Mouse (Mus musculus) kidney, adult 18-20 months (tissue): ENCODE results near the gene Ppp1r18.

Source experiments
- DNase-seq: peaks from one replicate; pipeline ENCODE4 v3.0.0; 2021

Gene Ppp1r18

DNA sequence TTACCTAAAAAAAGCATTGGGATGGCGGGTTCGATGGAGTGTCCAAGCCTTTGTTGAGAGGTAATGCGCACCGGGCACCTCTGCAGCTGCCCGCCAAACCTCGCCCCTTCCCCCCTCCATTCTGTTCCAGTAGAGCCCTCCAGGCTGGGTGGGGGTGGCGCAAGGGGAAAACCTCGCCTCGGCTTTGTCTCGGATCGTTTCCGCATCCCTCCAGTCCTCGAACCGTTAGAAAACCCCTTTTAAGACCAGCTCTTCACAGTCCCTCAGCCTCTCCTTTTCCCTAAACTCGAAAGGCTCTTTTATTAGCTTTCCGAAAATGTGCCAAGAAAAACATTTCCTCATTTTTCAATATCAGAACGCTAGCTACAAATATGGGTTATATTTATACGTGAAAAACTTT, 27.9 kb upstream of the Ppp1r18 start:
- peak; percentile 45 for DNase-seq

DNA sequence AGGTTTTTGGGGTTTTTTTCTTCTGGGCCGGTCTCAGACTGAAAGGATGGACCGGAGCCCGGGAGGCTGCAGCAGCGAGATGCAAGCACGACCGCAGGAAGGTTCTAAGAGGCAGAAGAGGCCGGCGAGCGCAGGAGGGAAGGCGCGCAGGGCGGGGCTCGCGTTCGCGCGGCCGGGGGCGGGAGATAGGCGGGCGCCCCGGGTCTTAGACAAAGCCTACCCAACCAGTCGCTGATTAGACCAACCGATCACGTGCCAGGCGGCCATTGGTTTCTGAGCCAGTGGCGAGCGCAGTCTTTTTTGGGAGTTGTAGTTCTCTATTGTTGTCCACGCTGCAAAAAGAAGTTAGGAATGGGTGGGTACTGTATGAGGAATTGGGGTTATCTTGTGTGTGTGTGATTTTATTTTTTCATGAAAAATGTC, 27.3 kb upstream of the Ppp1r18 start, which contains the start of gene Tubb5:
Tubb5 (minus strand) TSS at position 185 of the 423 bp plus-strand sequence.
- peak; percentile 96 for DNase-seq

DNA sequence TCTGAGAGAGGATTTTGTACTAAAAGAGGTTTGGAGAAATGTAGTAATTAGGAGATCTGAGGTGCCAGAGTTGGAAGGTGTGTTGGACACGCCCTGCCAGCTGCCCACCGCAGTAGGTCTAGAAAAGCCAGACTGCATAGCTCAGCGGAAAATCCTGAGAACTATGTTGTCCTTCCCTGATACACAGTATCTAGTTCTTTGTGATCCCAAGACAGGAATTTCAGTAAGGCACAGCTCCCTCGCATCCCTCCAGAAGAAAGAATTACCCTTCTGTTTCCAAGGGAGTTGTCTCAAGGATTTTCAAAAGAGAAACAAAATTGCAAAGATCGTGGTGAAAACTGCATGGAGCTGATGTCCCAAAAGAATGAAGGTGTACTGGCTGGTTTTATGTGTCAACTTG, 26.8 kb upstream of the Ppp1r18 start:
- peak; percentile 6 for DNase-seq

DNA sequence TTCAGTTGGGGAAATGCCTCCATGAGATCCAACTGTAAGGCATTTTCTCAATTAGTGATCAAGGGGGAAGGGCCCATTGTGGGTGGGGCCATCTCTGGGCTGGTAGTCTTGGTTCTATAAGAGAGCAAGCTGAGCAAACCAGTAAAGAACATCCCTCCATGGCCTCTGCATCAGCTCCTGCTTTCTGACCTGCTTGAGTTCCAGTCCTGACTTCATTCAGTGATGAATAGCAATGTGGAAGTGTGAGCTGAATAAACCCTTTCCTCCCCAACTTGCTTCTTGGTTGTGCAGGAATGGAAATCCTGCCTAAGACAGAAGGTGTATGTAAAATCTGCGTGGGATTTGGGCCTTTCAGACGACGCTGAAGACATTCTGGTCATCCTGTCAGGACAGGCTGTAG, 26.4 kb upstream of the Ppp1r18 start:
- peak; percentile 4 for DNase-seq

DNA sequence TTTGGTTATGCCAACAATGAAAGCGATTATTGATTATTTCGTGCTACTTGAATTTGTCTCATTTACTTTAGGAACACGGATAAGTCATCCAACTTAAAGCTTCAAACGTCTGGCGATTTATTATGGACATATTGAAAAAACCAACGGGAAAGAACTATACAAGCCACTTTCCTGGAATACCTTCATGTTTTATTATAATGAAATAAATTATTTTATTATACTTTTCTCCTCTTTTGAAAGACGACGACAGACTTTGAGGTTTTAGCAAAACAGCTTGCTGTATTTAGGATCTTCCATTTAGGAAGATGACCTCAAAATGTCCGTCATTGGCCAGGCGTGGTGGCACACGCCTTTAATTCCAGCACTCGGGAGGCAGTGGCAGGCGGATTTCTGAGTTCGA, 24.8 kb upstream of the Ppp1r18 start:
- DNase-seq, result no peak

DNA sequence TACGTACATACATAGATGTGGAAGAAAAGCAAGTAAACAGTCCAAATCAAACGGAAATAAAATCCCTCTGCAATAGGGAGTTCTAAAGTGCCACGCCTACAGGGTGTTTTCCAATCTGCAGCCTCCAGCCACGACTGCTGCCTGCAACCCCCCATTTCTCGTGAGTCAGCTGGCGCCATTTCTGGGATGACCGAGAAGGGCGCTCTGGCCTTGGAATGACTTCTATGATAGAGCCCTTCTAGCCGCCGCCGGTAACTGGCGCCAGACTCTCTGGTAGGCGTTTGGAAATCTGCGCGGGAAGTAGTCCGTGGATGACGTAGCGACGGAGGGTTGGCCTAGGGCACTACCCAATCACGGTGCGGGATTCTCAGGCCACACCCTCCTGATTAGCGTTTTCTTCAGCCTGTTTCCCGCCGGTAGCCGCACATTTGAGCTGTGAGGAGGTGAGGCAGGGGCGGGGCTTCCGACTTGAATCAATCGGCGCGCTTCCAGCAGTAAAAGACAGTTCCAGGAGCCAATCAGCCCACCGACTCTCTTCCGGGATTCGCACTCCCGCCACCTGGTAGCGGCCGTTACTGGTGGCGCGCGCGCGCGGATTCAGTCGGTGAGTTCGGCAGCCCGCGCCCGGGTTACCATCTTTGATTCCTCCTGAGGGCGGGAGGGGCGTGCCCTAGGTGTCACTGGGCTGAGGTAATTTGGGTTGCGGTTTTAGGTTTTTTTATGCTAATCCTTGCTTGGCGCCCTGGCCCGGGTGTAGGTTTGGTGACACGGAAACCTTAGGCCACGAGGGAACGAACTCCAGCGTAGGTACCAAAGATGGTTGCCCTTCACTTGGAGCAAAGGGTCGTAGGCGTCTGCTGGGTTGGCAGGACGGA, 24.1 kb upstream of the Ppp1r18 start, which contains the start of gene Mdc1:
Mdc1 (plus strand) TSS at position 440 of the 875 bp plus-strand sequence.
- DNase-seq, result peak; percentile 99

DNA sequence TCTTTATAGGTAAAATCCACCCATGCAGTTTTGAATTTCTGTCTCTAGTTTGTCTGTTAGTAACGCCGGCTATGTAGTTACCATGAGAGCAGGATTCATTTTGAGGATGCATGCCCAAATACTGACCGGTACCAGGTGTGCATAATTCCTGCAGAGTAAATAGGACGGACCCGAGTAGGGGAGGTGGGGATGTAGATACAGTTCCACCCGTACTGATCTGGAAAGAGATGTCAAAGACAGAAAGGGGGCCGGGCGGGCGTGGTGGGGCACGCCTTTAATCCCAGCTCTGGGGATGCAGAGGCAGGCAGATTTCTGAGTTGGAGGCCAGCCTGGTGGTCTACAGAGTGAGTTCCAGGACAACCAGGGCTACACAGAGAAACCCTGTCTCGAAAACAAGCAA, 23.4 kb upstream of the Ppp1r18 start:
- no peak for DNase-seq

DNA sequence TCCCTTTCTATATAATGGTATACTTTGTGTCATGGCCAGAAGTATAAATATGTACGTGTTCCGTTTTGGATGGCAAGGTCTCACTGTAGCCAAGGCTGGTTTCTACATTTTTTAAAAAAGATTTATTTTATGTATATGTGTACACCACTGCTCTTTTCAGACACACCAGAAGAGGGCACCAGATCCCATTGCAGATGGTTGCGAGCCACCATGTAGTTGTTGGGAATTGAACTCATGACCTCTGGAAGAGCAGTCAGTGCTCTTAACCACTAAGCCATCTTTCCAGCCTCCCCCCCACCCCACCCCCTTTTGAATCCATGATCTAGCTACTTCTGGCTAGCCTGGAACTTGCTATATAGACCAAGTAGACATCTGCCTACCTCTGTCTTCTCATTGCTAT, 21.9 kb upstream of the Ppp1r18 start:
- DNase-seq, result no peak

DNA sequence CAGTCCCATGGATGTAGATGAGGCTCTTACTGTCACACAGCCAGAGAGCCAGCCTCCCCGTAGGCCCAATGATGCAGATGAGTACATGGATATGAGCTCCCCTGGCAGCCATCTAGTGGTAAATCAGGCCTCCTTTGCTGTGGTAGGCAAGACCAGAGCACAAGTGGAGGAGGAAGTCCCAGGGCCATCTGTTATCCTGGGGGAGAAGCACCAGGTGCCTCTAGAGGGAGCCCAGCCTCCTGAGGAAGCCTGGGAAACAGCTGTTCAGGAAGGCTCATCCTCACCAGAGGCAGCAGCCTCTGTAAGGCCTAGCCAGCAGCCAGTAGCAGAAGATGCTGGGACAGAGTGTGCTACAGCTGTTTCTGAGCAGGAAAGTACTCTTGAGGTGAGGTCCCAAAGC, 17.3 kb upstream of the Ppp1r18 start:
- peak; percentile 6 for DNase-seq

DNA sequence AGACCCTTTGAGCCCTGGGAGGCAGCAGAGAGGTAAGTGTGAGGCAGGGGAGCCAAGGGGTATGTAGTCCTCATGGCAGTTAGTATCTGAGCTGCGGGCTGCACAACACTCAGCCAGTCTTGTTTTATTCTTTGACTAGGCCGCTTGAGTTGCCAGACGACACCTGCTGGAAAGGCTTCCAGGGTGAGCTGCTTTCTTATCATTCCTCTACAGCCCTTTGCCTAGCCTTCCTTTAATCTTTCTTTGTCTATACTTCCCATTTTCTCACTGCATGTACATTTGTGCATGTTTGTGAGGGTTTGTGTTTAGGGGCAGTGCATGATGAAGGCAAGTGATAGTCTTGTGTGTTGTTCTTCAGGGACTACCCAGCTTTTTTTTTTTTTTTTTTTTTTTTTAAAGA, 14.4 kb upstream of the Ppp1r18 start:
- DNase-seq, result no peak

DNA sequence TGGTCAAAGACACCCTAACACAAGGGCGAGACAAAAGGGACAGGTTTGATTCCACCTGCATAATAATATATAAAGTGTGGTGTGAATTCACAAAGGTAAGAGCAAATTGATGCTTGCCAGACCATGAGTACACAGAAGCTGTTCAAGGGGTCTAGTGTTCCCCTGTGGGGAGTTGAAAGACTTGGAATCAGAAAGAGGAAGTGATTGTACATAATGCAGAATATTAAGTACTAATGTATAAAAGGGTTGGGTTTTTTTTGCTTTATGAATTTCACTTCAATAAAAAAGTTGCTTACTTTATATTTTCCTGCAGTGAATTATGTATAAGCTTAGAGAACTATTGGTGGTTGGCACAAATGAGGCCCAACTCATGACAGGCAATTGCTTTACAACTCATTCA, 6.0 kb upstream of the Ppp1r18 start:
- no peak for DNase-seq

DNA sequence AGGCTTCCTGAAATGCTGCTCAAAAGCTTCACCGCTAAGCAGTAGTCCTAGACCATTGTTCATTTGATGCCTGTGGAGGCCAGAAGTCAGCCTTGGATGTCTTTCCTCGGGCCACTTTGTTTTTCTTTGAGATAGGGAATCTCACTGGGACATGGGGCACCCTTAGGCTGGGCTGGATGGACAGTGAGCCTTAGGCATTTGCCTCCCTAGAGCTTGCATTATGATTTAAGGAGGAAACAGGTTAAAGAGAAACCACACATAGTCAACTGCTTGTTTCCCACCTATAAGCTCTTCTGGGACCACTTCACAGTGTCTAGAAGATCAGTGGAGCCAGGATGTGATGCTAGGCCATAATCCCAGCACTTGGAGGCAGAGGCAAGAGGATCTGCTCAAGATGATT, 5.6 kb upstream of the Ppp1r18 start:
- DNase-seq, result no peak

DNA sequence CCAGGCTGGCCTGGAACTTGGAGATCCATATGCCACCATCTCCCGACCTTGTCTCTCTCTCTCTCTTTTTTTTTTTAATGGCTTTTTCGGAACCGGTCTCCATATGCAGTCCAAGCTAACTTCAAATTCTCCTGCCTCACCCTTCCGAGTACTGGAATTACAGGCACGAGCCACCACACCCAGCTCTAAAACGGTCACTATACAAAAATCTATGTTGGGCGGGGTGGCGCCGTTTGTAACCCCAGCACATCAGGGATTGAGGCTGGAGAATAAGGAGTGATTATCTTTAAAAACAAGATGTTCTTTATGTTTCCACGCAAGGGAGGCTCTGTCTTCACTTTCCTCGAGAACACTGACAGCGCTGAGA, 4.6 kb upstream of the Ppp1r18 start:
- no peak for DNase-seq

DNA sequence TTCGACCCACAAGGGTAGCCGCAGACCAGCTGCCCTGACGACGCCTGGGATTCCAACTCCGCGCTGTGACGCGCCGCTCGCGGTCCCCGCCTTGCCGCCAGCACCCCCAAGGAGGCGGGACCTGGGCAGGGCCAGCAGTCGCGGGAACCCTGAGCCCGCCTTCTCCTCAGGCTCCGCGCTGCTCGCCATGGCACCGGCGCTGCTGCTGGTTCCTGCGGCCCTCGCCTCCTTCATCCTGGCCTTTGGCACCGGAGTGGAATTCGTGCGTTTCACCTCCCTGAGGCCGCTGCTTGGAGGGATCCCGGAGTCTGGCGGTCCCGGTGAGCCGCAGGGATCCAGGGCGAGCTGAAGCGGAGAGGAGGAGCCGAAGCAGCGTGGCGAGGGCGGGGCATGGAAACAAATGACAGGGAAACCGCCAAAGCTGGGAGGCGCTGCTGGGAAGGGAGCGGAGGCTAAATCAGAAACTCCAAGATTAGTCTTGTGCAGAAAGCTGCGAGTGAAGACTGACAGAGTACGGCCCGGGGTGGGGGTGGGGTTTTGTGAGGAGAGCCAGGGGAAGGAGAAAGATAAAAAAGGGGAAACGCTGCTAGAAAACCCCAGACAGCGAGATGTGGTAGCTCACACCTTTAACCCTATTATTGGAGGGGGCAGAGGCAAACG, 4.1 kb upstream of the Ppp1r18 start, which contains the start of gene Nrm:
Nrm (plus strand) TSS at position 121 of the 660 bp plus-strand sequence.
- peak; percentile 95 for DNase-seq

DNA sequence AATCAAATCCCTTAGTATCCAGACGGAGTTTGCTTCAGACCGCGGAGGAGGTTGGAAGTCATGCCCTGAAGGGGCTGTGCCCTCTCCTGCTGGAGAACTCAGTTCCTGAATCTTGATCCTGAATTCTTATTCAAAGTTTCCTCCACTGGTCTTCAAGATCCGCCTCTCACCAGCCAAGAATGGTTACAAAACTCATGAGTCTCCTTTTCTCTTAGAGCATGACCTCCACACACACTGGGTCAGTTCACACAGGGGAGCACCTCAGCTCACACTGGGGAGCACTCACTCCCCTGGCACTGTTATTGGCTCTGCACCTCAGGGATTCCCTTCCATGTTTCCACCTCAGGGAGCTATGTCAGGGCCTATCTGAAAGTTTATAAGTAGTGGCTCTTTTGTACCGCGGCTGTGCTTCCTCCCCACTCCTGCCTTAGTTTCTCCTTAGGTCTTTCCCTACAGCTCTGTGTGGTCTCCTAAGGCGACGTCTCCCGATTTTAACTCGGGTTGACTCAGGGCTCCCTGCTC, 500 bp upstream of the Ppp1r18 start:
- no peak for DNase-seq

DNA sequence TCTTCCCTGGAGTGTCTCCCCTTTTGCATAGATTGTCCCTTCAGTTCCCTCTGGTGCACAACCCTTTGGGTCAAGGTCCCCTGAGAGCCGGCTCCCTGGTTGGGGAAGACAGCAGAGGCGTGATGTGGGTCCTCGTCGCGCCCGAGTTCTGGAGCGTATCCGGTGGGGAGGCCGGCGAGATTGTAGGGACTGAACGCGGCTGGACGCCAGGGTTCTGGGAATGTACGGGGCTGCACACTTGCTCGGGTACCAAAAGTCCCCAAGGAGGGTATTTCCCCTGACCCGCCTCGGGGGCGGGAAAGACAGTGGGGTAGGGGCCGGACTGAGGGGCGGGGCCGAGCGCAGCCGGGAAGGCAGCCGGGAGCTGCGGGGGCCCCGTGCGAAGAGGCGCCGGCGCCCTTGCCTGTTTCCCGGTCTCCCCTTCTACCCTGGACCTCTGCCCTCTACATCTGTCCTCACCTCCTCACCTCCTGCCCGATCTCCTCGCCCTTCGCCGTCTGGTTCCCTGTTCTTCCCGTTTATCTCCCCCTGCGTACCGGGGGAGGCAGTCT, 963 bp downstream of the Ppp1r18 start:
- no peak for DNase-seq

DNA sequence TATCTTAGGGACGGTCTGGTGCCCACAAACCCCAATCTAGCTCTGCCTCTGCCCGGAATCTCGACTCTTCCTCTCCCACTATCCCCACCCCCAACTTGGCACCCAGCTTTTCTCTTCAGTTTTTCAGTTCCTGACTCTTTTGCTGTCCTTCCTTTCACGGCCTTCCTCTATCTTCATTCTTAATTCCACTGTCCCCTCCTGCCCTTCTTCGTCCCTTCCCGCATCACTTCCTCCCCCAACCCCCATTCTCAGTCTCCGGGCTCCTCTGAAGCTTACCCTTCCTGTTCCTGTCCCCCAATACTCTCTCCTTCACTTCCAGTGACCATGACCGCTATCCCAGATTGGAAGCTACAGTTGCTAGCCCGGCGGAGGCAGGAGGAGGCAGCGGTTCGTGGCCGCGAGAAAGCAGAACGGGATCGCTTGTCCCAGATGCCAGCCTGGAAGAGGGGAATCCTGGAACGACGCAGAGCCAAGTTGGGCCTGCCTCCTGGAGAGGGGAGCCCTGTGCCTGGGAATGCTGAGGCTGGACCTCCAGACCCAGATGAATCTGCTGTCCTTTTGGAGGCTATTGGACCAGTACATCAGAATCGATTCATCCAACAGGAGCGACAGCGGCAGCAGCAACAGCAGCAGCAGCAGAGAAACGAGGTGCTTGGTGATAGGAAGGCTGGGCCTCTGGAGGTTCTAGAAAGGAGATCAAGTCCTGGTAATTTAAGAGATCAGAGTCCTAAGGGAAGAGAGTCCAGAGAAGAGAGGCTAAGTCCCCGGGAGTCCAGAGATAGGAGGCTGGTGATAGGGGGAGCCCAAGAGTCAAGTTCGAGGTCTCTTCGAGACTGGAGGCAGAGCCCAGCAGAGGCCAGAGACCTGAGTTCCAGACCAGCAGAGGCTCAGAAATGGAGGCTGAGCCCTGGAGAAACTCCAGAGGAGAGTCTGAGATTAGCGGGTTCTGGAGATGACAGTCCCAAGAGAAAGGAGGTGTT, 1.8 kb downstream of the Ppp1r18 start:
- DNase-seq, result peak; percentile 52

DNA sequence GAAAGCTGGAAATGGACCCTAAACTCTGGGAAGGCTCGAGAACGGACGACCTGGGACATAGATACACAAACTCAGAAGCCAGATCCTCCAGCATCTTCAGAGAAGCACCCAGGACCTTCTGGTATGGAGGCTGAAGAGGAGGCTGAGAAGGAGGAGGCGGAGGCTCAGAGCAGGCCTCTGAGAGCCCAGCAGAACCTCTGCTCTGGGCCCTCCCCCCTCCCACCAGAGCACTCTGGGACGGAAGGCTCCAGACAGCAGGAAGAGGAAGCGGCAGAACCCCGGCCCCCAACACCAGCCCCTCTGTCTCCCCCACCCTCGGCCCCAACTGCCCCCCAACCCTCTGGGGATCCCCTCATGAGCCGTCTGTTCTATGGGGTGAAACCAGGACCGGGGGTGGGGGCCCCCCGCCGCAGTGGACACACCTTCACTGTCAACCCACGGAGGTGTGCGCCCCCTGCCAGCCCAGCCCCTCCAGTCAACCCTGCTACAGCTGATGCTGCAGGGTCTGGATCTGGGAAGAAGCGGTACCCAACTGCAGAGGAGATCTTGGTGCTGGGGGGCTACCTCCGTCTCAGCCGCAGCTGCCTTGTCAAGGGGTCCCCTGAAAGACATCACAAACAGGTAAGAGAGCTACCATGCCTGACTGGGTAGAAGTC, 2.9 kb downstream of the Ppp1r18 start:
- DNase-seq, result peak; percentile 26

DNA sequence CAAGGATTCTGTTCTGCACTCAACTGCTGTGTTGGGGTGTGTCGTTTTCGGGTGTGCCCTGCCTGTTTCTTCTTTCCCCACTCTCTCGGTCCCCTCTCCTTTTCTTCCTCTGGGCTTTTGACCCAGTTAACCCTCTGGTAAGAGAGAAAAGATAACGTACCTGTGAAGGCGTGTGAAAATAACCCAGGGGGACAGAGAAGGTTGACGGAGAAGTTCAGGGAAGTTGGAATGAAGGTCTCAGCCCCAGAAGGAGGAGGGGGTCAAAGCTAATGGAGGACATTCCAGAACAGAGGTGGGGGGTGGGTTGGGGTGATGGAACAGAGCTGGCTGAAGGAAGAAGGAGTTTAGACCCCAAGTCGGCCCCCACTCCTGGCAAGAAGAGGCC, 3.6 kb downstream of the Ppp1r18 start:
- DNase-seq, result no peak

DNA sequence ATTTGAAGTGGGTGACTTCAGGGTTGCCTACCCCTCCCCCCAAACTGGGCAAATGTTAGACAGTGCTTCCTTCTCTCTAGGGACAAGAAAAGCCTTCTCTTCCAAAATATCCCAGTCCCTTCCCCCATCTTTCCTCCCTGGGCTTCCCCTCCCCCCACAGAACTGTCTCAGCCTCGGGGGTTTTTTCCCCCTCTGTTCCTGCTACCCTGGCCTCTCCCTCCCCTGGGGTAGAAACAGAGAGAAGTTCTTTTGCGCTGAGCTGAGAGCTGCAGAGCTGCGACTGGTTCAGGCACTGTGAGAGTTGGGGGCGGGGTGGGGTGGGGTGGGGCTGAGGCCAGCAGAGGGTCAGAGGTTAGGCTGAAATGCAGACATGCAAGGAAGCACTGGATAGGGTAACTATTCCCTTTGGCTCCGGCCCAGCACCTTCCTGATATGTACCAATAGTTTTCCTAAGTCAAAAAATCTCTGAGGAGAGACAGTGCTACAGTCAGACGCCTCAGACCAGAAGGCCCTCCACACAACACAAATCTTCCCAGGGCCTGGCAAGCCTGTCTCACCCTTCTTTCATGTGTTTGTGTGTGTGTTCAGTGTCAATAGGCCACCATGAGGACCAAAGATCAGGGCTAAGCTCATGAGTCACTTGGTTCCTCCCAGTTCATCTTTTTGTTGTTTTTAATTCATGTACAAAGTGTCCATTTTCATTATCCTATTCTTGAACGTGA, 4.1 kb downstream of the Ppp1r18 start:
- DNase-seq, result peak; percentile 51
